Mouse (Mus musculus): ENCODE measurements around the gene Cntrl. TPM values are rescaled to one million over a fixed set of nuclear protein-coding genes. Genes with fewer than 3 reads are reported as not detected.

The Cntrl gene
- total RNA-seq, 1 experiment: 22.3 TPM

DNA sequence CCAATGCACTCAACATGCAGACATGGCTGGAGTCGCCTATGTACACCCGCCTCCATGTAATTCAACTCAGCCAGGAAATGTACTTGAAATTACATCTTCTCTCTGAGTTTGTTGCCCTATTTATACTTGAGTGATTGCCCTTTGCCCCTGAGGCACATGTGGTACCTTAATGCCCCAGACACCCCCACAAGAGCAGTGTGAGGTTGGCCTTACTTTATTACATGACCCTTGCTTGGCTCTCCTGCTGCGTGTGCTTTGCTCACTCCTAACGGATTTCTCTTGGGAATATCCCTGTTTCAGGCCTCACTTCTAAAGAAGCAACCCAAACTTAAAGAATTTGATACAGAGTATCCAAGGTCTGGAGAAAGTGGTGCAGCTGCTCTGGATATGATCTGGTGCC, 39.0 kb upstream of the Cntrl start:
- Histone ChIP-seq H3K27ac (ENCODE audit: insufficient read depth, low read depth, low read length, poor library complexity, severe bottlenecking) (no peak overlapping the region), H3K9ac (ENCODE audit: insufficient read depth, low read depth, low read length, poor library complexity, severe bottlenecking) (no peak overlapping the region), H3K36me3 (ENCODE audit: control insufficient read depth, insufficient read depth, low read length, poor library complexity, severe bottlenecking) (no peaks in the 10 kb centered on the region), H3K4me1 (ENCODE audit: control insufficient read depth in 2 of 2, insufficient read depth in 2 of 2, low read length in 2 of 2, poor library complexity in 1 of 2) (no peaks in the 10 kb centered on the region), H3K4me3 (ENCODE audit: insufficient read depth in 1 of 2, low read depth in 1 of 2, low read length in 2 of 2, poor library complexity in 1 of 2, severe bottlenecking in 1 of 2) (no peak overlapping the region), H3K9me3 (ENCODE audit: control insufficient read depth, insufficient read depth, low read depth, low read length) (no peaks in the 10 kb centered on the region)
- TF ChIP-seq ZC3H11A (IDR thresholded peaks at IDR 0.05; ENCODE audit: borderline replicate concordance, low read depth, low read length): no peak
- TF ChIP-seq CHD2 (IDR thresholded peaks at IDR 0.05; ENCODE audit: low read depth, low read length): no peak
- TF ChIP-seq HCFC1 (IDR thresholded peaks at IDR 0.05; ENCODE audit: borderline replicate concordance, insufficient read depth, low read length): no peak
- no peak for TF ChIP-seq ZNF384 (IDR thresholded peaks at IDR 0.05; ENCODE audit: low read depth, low read length)
- no peak for TF ChIP-seq MAFK (IDR thresholded peaks at IDR 0.05; ENCODE audit: insufficient read depth, low read depth, low read length)
- in situ Hi-C loops (cut with MboI; ENCODE audit: low sequenced_read_pairs in 2 of 2, unreplicated experiment in 2 of 2): no loop called here
- no peak for DNase-seq (ENCODE audit: low read depth, low spot score)

DNA sequence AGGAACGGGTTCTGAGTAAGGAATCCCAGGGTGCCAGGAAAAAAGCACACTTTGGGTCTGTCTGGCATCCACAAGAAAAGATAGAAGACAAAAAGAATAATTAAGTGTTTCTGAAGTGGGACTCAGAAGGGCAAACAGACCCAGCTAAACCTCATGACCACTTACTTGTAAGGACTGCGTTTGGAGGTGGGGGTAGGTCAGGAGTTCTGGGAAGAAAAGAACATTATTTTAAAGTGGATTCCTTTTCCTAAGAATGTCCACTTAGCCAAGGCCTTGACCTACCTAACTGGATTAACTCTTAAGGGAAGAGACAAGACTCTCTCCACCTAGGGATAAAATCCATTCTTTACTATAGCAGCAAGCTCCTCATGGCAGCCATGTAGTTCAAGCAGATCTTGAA, 36.7 kb upstream of the Cntrl start:
- H3K36me3 ChIP-seq (ENCODE audit: control insufficient read depth, insufficient read depth, low read length, poor library complexity, severe bottlenecking): no peaks in the 10 kb centered on the region
- no peak overlapping the region for H3K4me3 ChIP-seq (ENCODE audit: insufficient read depth in 1 of 2, low read depth in 1 of 2, low read length in 2 of 2, poor library complexity in 1 of 2, severe bottlenecking in 1 of 2)
- H3K27ac ChIP-seq (ENCODE audit: insufficient read depth, low read depth, low read length, poor library complexity, severe bottlenecking): no peak overlapping the region
- in situ Hi-C loops (cut with MboI; ENCODE audit: low sequenced_read_pairs in 2 of 2, unreplicated experiment in 2 of 2): no loop called here
- H3K9me3 ChIP-seq (ENCODE audit: control insufficient read depth, insufficient read depth, low read depth, low read length): no peaks in the 10 kb centered on the region
- no peak for DNase-seq (ENCODE audit: low read depth, low spot score)
- no peak for TF ChIP-seq CHD2 (IDR thresholded peaks at IDR 0.05; ENCODE audit: low read depth, low read length)
- no peak for TF ChIP-seq HCFC1 (IDR thresholded peaks at IDR 0.05; ENCODE audit: borderline replicate concordance, insufficient read depth, low read length)
- no peak for TF ChIP-seq MAFK (IDR thresholded peaks at IDR 0.05; ENCODE audit: insufficient read depth, low read depth, low read length)
- no peak for TF ChIP-seq ZNF384 (IDR thresholded peaks at IDR 0.05; ENCODE audit: low read depth, low read length)
- no peak for TF ChIP-seq ZC3H11A (IDR thresholded peaks at IDR 0.05; ENCODE audit: borderline replicate concordance, low read depth, low read length)
- no peaks in the 10 kb centered on the region for H3K4me1 ChIP-seq (ENCODE audit: control insufficient read depth in 2 of 2, insufficient read depth in 2 of 2, low read length in 2 of 2, poor library complexity in 1 of 2)
- H3K9ac ChIP-seq (ENCODE audit: insufficient read depth, low read depth, low read length, poor library complexity, severe bottlenecking): no peak overlapping the region

DNA sequence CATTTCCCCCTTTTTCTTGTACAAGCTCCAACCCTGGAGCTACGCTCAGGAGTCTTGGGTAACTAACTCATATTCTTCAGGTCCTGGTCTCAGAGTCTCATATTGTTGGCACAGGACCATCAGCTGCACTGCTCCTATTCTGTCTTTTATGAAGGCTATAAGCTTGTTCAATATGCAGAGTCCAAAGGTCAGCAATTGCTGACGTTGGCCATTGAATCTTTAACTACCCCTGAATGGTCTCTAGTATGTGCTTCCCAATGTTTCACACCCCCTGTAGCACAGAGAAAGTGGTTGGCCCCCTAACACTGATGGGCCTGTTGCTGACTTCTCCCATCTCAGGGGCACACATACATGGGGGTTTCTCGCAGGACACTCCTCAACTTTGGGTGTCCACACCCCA, 35.0 kb upstream of the Cntrl start:
- no peak for DNase-seq (ENCODE audit: low read depth, low spot score)
- TF ChIP-seq ZNF384 (IDR thresholded peaks at IDR 0.05; ENCODE audit: low read depth, low read length): no peak
- TF ChIP-seq MAFK (IDR thresholded peaks at IDR 0.05; ENCODE audit: insufficient read depth, low read depth, low read length): no peak
- TF ChIP-seq HCFC1 (IDR thresholded peaks at IDR 0.05; ENCODE audit: borderline replicate concordance, insufficient read depth, low read length): no peak
- TF ChIP-seq CHD2 (IDR thresholded peaks at IDR 0.05; ENCODE audit: low read depth, low read length): no peak
- TF ChIP-seq ZC3H11A (IDR thresholded peaks at IDR 0.05; ENCODE audit: borderline replicate concordance, low read depth, low read length): no peak
- in situ Hi-C loops (cut with MboI; ENCODE audit: low sequenced_read_pairs in 2 of 2, unreplicated experiment in 2 of 2): no loop called here
- no peak overlapping the region for H3K9ac ChIP-seq (ENCODE audit: insufficient read depth, low read depth, low read length, poor library complexity, severe bottlenecking)
- no peaks in the 10 kb centered on the region for H3K9me3 ChIP-seq (ENCODE audit: control insufficient read depth, insufficient read depth, low read depth, low read length)
- no peak overlapping the region for H3K4me3 ChIP-seq (ENCODE audit: insufficient read depth in 1 of 2, low read depth in 1 of 2, low read length in 2 of 2, poor library complexity in 1 of 2, severe bottlenecking in 1 of 2)
- H3K4me1 ChIP-seq (ENCODE audit: control insufficient read depth in 2 of 2, insufficient read depth in 2 of 2, low read length in 2 of 2, poor library complexity in 1 of 2): no peaks in the 10 kb centered on the region
- H3K27ac ChIP-seq (ENCODE audit: insufficient read depth, low read depth, low read length, poor library complexity, severe bottlenecking): no peak overlapping the region
- H3K36me3 ChIP-seq (ENCODE audit: control insufficient read depth, insufficient read depth, low read length, poor library complexity, severe bottlenecking): no peaks in the 10 kb centered on the region

DNA sequence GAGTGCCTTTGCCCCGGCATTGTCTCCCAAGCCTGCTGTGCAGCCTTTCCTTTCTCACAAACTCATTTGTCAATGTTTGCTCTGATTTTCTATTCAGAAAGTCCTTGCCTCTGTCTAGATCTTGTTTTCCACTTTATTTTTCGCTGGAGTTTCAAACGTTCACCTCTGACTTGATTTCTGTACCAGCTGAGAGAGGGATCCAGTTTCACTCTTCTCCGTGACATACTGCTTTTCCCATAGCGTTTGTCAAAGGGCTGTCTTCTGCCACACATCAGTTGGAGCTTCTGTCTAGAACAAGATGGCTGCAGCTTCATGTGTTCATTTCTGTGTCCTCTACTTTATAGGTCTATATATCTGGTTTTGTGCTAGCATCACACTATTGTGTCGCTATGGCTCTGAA, 30.1 kb upstream of the Cntrl start:
- DNase-seq (ENCODE audit: low read depth, low spot score): no peak
- Histone ChIP-seq H3K36me3 (ENCODE audit: control insufficient read depth, insufficient read depth, low read length, poor library complexity, severe bottlenecking) (no peaks in the 10 kb centered on the region), H3K9me3 (ENCODE audit: control insufficient read depth, insufficient read depth, low read depth, low read length) (no peaks in the 10 kb centered on the region), H3K9ac (ENCODE audit: insufficient read depth, low read depth, low read length, poor library complexity, severe bottlenecking) (no peak overlapping the region), H3K4me3 (ENCODE audit: insufficient read depth in 1 of 2, low read depth in 1 of 2, low read length in 2 of 2, poor library complexity in 1 of 2, severe bottlenecking in 1 of 2) (no peak overlapping the region), H3K4me1 (ENCODE audit: control insufficient read depth in 2 of 2, insufficient read depth in 2 of 2, low read length in 2 of 2, poor library complexity in 1 of 2) (no peaks in the 10 kb centered on the region), H3K27ac (ENCODE audit: insufficient read depth, low read depth, low read length, poor library complexity, severe bottlenecking) (no peak overlapping the region)
- no peak for TF ChIP-seq ZC3H11A (IDR thresholded peaks at IDR 0.05; ENCODE audit: borderline replicate concordance, low read depth, low read length)
- TF ChIP-seq CHD2 (IDR thresholded peaks at IDR 0.05; ENCODE audit: low read depth, low read length): no peak
- no peak for TF ChIP-seq MAFK (IDR thresholded peaks at IDR 0.05; ENCODE audit: insufficient read depth, low read depth, low read length)
- no peak for TF ChIP-seq HCFC1 (IDR thresholded peaks at IDR 0.05; ENCODE audit: borderline replicate concordance, insufficient read depth, low read length)
- TF ChIP-seq ZNF384 (IDR thresholded peaks at IDR 0.05; ENCODE audit: low read depth, low read length): no peak
- in situ Hi-C loops (cut with MboI; ENCODE audit: low sequenced_read_pairs in 2 of 2, unreplicated experiment in 2 of 2): no loop called here

DNA sequence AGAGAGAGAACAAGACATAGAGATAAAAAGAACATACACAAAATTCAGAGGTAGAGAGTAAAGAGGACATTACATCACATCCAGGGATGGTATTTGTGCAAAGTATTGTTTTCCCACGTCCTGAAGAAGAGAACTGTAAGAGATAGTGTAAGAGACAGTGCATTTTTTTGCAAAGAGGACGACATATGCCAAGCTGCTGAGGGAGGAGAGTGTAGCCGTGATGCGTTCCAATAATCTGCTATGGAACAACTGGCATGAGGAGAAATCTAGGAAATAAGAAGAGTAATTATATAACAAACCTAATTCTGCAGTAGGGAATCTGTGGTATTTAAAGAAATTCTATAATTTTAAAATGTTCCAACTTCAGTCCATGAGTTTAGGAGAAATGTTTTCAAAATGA, 21.9 kb upstream of the Cntrl start:
- TF ChIP-seq ZC3H11A (IDR thresholded peaks at IDR 0.05; ENCODE audit: borderline replicate concordance, low read depth, low read length) (no peak), MAFK (IDR thresholded peaks at IDR 0.05; ENCODE audit: insufficient read depth, low read depth, low read length) (no peak), HCFC1 (IDR thresholded peaks at IDR 0.05; ENCODE audit: borderline replicate concordance, insufficient read depth, low read length) (no peak), ZNF384 (IDR thresholded peaks at IDR 0.05; ENCODE audit: low read depth, low read length) (no peak), CHD2 (IDR thresholded peaks at IDR 0.05; ENCODE audit: low read depth, low read length) (no peak)
- Histone ChIP-seq H3K9ac (ENCODE audit: insufficient read depth, low read depth, low read length, poor library complexity, severe bottlenecking) (no peak overlapping the region), H3K4me1 (ENCODE audit: control insufficient read depth in 2 of 2, insufficient read depth in 2 of 2, low read length in 2 of 2, poor library complexity in 1 of 2) (no peaks in the 10 kb centered on the region), H3K9me3 (ENCODE audit: control insufficient read depth, insufficient read depth, low read depth, low read length) (no peaks in the 10 kb centered on the region), H3K36me3 (ENCODE audit: control insufficient read depth, insufficient read depth, low read length, poor library complexity, severe bottlenecking) (no peaks in the 10 kb centered on the region), H3K27ac (ENCODE audit: insufficient read depth, low read depth, low read length, poor library complexity, severe bottlenecking) (no peak overlapping the region), H3K4me3 (ENCODE audit: insufficient read depth in 1 of 2, low read depth in 1 of 2, low read length in 2 of 2, poor library complexity in 1 of 2, severe bottlenecking in 1 of 2) (no peak overlapping the region)
- in situ Hi-C loops (cut with MboI; ENCODE audit: low sequenced_read_pairs in 2 of 2, unreplicated experiment in 2 of 2): no loop called here
- no peak for DNase-seq (ENCODE audit: low read depth, low spot score)
